Mouse (Mus musculus) megakaryocyte, embryonic 14.5 days (primary cell): ENCODE data around the gene Mafb.

Experiments used
- FLI1 ChIP-seq: IDR thresholded peaks from 2 replicates; pipeline ENCODE4 v1.6.1; 2012; ENCODE audit warnings: low read length, inconsistent platforms, mixed read lengths
- GATA1 ChIP-seq: IDR thresholded peaks from 3 replicates; pipeline ENCODE4 v1.6.1; 2012; ENCODE audit warnings: mixed read lengths, low read length, inconsistent platforms, borderline replicate concordance

- no peak for TF ChIP-seq GATA1
- no peak for TF ChIP-seq FLI1
Observed at GRCm38 (mm10) chr2:160368422-160369357, 1.8 kb upstream of the Mafb start.
